Mouse (Mus musculus) retina, adult 2 months (tissue): ENCODE measurements around the gene Asb7.

Experiments used
- DNase-seq: peaks from one replicate; pipeline ENCODE4 v3.0.0-alpha.2; 2012; ENCODE audit warnings: low read depth, low spot score

Gene Asb7

GRCm38 (mm10) chr7:66689294-66689619 is at the start of gene Asb7:
TSS of gene Asb7 (minus strand) at chr7:66689596.
- no peak for DNase-seq

GRCm38 (mm10) chr7:66737418-66737817 is 48.0 kb upstream of the Asb7 start:
- no peak for DNase-seq

GRCm38 (mm10) chr7:66734993-66735392 is 45.6 kb upstream of the Asb7 start:
- no peak for DNase-seq

GRCm38 (mm10) chr7:66734466-66734865 is 45.1 kb upstream of the Asb7 start:
- DNase-seq = no peak

GRCm38 (mm10) chr7:66733882-66734281 is 44.5 kb upstream of the Asb7 start:
- no peak for DNase-seq

GRCm38 (mm10) chr7:66733431-66733830 is 44.0 kb upstream of the Asb7 start:
- DNase-seq = no peak

- DNase-seq = no peak
Measured at GRCm38 (mm10) chr7:66729232-66729631, 39.8 kb upstream of the Asb7 start.

GRCm38 (mm10) chr7:66728072-66728471 is 38.7 kb upstream of the Asb7 start:
- no peak for DNase-seq

- no peak for DNase-seq
Measured at GRCm38 (mm10) chr7:66724954-66725353, 35.6 kb upstream of the Asb7 start.

GRCm38 (mm10) chr7:66724514-66724913 is 35.1 kb upstream of the Asb7 start:
- no peak for DNase-seq

GRCm38 (mm10) chr7:66711166-66711565 is 21.8 kb upstream of the Asb7 start:
- DNase-seq = no peak

GRCm38 (mm10) chr7:66704631-66705030 is 15.2 kb upstream of the Asb7 start:
- DNase-seq = no peak

GRCm38 (mm10) chr7:66702721-66703120 is 13.3 kb upstream of the Asb7 start:
- no peak for DNase-seq

GRCm38 (mm10) chr7:66694467-66694866 is 5.1 kb upstream of the Asb7 start:
- no peak for DNase-seq

- DNase-seq = peak; percentile 98
Measured at GRCm38 (mm10) chr7:66689620-66690360, 394 bp upstream of the Asb7 start, which contains the start of gene Lins1. TSS of gene Lins1 (plus strand) at chr7:66689889.

- no peak for DNase-seq
Measured at GRCm38 (mm10) chr7:66688721-66689120, 675 bp downstream of the Asb7 start.

GRCm38 (mm10) chr7:66682119-66682863 is 7.1 kb downstream of the Asb7 start:
- no peak for DNase-seq

- DNase-seq = no peak
Measured at GRCm38 (mm10) chr7:66675800-66676199, 13.6 kb downstream of the Asb7 start.

GRCm38 (mm10) chr7:66667064-66667463 is 22.3 kb downstream of the Asb7 start:
- no peak for DNase-seq

- DNase-seq = no peak
Measured at GRCm38 (mm10) chr7:66663548-66663947, 25.8 kb downstream of the Asb7 start.

GRCm38 (mm10) chr7:66661572-66661971 is 27.8 kb downstream of the Asb7 start:
- DNase-seq = peak; percentile 68

- no peak for DNase-seq
Measured at GRCm38 (mm10) chr7:66660972-66661371, 28.4 kb downstream of the Asb7 start.

GRCm38 (mm10) chr7:66660291-66660690 is 29.1 kb downstream of the Asb7 start:
- no peak for DNase-seq
